Mouse (Mus musculus): ENCODE results near the gene Ttc38. TPM values are rescaled to one million over a fixed set of nuclear protein-coding genes. Genes with fewer than 3 reads are reported as not detected.

Gene Ttc38
- polyA plus RNA-seq, 1 experiment from 2014 or later, result 6.4 TPM

DNA sequence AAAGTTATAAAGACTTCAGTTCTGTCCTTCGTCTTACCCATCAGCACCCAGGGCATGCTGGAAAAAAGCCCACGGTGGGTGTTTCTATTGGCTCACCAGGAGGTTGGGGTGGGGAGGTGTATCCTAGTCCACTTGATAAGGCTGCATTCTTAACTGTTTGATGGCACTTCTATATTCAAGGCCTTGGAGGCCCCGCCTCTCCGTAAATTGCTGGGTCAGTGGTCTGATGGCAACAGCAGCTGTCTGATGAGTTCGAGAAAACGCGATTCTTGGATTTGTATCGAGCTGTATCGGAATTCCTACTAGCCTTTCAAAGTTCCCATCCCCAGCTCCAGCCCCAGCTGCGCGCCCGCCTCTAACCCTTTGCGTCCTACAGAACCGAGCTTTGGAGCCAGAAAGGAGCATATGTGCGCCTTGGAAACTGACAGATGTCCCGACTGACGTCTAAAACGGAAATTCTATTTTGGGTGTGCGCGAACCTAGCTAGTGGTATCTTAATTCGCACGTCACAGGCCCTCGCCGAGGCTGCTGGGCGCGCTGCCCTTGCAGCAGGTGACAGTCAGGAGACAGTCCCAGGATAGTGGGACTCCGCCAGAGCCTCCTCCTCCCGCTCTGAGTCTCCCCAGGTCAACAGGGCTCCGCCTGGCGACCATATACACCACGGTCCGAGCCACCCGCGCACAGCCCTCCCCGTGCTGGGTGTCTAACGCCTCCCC is 21.1 kb upstream of the Ttc38 start:
- no peaks in the 10 kb centered on the region for H3K36me3 ChIP-seq (ENCODE audit: control insufficient read depth, insufficient read depth, low read length)

DNA sequence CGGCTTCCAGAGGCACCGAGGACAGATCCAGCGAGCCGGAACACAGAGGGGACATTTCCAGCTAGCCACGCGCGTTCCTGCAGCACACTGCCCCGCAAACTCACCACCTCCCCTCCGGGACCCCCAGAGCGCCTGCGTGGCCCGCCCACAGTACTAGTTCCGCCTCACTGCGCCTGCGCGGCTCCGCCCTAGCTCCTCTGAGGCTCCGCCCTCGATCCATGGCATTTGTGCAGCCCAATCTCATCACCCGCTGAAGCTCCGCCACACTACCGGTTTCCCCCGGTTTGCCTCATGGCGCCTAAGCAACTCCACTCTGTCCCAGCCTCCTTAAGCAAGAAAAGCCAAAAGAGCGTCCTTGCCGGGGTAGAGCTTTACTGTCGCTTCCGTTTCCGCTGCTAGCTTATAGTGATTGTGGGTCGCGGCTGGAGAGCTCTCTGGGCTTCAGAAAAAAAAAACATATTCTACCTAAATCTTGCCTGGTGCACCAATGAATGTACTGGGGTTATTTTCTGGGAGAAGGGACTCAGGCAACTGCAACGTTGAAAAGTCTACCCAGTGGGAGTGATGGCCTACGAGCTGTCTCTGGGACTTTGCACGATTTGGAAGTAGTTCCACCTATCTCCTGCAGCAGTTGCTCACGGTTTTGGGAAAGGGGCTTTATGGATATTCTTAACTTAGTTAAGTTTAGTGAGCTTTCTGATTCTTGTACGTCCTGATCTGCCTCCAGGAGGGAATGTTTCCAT is 20.4 kb upstream of the Ttc38 start, which contains the start of gene Cdpf1:
Gene Cdpf1 (minus strand): TSS at position 163 of the 743 bp plus-strand sequence.
- 5% methylated on average over 36 of the region's 36 CpGs for WGBS
- peak; percentile 97 for ATAC-seq (ENCODE audit: low FRiP score, low TSS enrichment)
- no peaks in the 10 kb centered on the region for H3K27me3 ChIP-seq (ENCODE audit: control insufficient read depth, insufficient read depth, low read length)
- H3K36me3 ChIP-seq (ENCODE audit: control insufficient read depth, insufficient read depth, low read length), result no peaks in the 10 kb centered on the region
- peak within 1 kb of the TSS; percentile 77 for H3K4me3 ChIP-seq (ENCODE audit: low read length)
- peak within 1 kb of the TSS; percentile 60 for H3K4me2 ChIP-seq (replicated peaks; ENCODE audit: low read depth, low read length)
- peaks cover 4% of the 10 kb centered on the region for H3K9me3 ChIP-seq (ENCODE audit: control insufficient read depth, low read length)
- H3K9ac ChIP-seq (ENCODE audit: low read depth, low read length), result peak within 1 kb of the TSS; percentile 79
- peak within 1 kb of the TSS; percentile 77 for H3K27ac ChIP-seq (ENCODE audit: low read depth, low read length)
- H3K4me1 ChIP-seq (ENCODE audit: control insufficient read depth, insufficient read depth, low read length), result no peaks in the 10 kb centered on the region

More for the DNA sequence above, 21.1 kb upstream of the Ttc38 start:
- Histone ChIP-seq H3K4me2 (replicated peaks; ENCODE audit: low read depth, low read length) (peak overlapping the region; percentile 60), H3K9ac (ENCODE audit: low read depth, low read length) (peak overlapping the region; percentile 79), H3K27ac (ENCODE audit: low read depth, low read length) (peak overlapping the region; percentile 77), H3K4me1 (ENCODE audit: control insufficient read depth, insufficient read depth, low read length) (no peaks in the 10 kb centered on the region), H3K9me3 (ENCODE audit: control insufficient read depth, low read length) (no peaks in the 10 kb centered on the region), H3K4me3 (ENCODE audit: low read length) (peak overlapping the region; percentile 77), H3K27me3 (ENCODE audit: control insufficient read depth, insufficient read depth, low read length) (no peaks in the 10 kb centered on the region)
- peak; percentile 85 for ATAC-seq (ENCODE audit: low FRiP score, low TSS enrichment)
- WGBS, result 4% methylated on average over 36 of the region's 36 CpGs

DNA sequence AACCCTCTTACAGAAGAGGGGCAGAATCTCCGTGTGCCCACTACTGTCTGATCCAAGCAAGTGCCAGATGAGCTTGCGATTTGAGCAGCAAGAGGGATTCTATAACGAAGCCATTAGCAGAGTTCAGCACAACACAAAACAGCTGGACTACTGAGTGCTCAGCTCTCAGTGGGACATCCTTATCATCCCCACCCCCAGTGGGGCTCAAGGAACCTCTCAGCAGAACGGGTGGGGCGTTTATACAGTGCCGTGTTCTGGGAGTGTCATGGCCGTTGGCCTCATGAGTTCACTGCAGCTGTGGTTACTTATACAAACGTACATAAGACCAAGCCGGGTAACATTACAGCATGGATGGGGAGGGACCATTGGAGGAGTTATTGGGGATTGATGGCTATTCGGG is 18.7 kb upstream of the Ttc38 start:
- H3K4me3 ChIP-seq (ENCODE audit: low read length), result no peak overlapping the region
- H3K36me3 ChIP-seq (ENCODE audit: control insufficient read depth, insufficient read depth, low read length), result no peaks in the 10 kb centered on the region
- no peaks in the 10 kb centered on the region for H3K4me1 ChIP-seq (ENCODE audit: control insufficient read depth, insufficient read depth, low read length)
- H3K4me2 ChIP-seq (replicated peaks; ENCODE audit: low read depth, low read length), result no peak overlapping the region
- H3K9me3 ChIP-seq (ENCODE audit: control insufficient read depth, low read length), result peaks cover 13% of the 10 kb centered on the region
- 73% methylated on average over 10 of the region's 10 CpGs for WGBS
- H3K9ac ChIP-seq (ENCODE audit: low read depth, low read length), result no peak overlapping the region
- H3K27me3 ChIP-seq (ENCODE audit: control insufficient read depth, insufficient read depth, low read length), result no peaks in the 10 kb centered on the region
- ATAC-seq (ENCODE audit: low FRiP score, low TSS enrichment), result no peak
- no peak overlapping the region for H3K27ac ChIP-seq (ENCODE audit: low read depth, low read length)

DNA sequence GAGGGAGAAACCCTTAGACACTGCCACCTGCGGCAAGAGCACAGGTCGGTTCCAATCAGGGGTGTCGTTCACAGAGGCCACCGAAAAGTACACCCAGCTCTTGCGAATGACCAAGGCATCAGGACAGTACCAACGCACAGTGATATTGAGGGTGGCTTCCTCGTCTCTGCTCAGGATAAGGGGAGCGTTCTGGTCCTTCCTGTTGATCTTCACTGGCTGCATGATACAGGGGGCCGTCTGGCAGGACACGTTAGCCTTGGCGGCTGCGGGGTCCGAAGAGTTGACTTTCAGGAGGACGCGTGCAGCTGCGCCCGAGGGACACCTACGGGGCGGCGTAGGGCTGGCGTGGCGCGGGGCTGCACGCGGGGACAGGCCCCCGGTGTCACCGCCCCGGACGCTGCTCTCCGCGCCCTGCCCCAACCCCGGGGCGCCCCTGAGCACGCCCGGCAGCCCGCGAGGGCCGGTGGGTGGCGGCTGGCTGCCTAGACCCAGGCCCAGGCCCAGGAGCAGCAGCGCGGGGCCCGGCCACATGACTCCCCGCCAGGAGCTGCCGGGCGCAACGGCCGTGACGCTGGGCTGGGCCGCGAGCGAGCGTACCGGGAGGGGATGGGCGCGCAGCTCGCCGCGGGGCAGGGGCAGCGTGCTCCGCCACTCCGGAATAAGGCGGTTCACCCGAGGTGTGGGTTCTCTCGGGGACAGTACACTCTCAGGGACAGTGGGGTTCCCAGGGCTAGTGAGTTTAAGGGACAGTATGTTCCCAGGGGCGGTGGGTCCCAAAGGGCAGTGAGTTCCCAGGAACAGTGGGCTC is 10.7 kb upstream of the Ttc38 start, which contains the start of gene Pkdrej:
Gene Pkdrej (minus strand): TSS at position 532 of the 808 bp plus-strand sequence.
- H3K9ac ChIP-seq (ENCODE audit: low read depth, low read length), result peak within 1 kb of the TSS; percentile 62
- no peak within 1 kb of the TSS for H3K27ac ChIP-seq (ENCODE audit: low read depth, low read length)
- H3K4me3 ChIP-seq (ENCODE audit: low read length), result peak within 1 kb of the TSS; percentile 42
- 1% methylated on average over 44 of the region's 65 CpGs for WGBS
- peak within 1 kb of the TSS; percentile 78 for H3K4me2 ChIP-seq (replicated peaks; ENCODE audit: low read depth, low read length)
- ATAC-seq (ENCODE audit: low FRiP score, low TSS enrichment), result peak; percentile 75
- peaks cover 2% of the 10 kb centered on the region; the same call in 1 of the 2 replicates for H3K4me1 ChIP-seq (ENCODE audit: control insufficient read depth, insufficient read depth, low read length)
- no peaks in the 10 kb centered on the region for H3K36me3 ChIP-seq (ENCODE audit: control insufficient read depth, insufficient read depth, low read length)
- no peaks in the 10 kb centered on the region for H3K27me3 ChIP-seq (ENCODE audit: control insufficient read depth, insufficient read depth, low read length)
- peaks cover 15% of the 10 kb centered on the region; the same call in 1 of the 2 replicates for H3K9me3 ChIP-seq (ENCODE audit: control insufficient read depth, low read length)

DNA sequence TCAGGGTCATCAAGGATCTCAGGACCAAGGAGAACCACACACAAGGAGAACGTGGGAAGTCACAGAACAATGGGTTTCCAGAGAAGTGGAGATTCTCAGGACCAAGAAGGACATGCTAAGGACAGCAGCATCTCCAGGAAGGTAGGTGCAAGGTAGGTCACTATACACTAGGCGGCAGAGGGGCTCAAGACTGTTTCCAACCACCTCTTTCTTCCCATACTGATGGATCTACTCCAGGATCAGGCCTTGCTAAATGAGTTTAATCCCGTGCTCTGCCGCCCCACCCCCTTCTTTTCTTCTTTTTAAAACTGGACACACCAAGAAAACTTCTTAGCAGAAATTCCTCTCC is 10.1 kb upstream of the Ttc38 start:
- Histone ChIP-seq H3K27ac (ENCODE audit: low read depth, low read length) (no peak overlapping the region), H3K4me3 (ENCODE audit: low read length) (peak overlapping the region; percentile 42), H3K4me1 (ENCODE audit: control insufficient read depth, insufficient read depth, low read length) (peaks cover 2% of the 10 kb centered on the region; the same call in 1 of the 2 replicates), H3K36me3 (ENCODE audit: control insufficient read depth, insufficient read depth, low read length) (no peaks in the 10 kb centered on the region), H3K4me2 (replicated peaks; ENCODE audit: low read depth, low read length) (peak overlapping the region; percentile 78), H3K27me3 (ENCODE audit: control insufficient read depth, insufficient read depth, low read length) (no peaks in the 10 kb centered on the region), H3K9me3 (ENCODE audit: control insufficient read depth, low read length) (peaks cover 12% of the 10 kb centered on the region; the same call in 1 of the 2 replicates), H3K9ac (ENCODE audit: low read depth, low read length) (peak overlapping the region; percentile 62; the same call in 1 of the 2 replicates)
- 20% methylated on average over 4 of the region's 4 CpGs for WGBS
- ATAC-seq (ENCODE audit: low FRiP score, low TSS enrichment), result peak; percentile 83

DNA sequence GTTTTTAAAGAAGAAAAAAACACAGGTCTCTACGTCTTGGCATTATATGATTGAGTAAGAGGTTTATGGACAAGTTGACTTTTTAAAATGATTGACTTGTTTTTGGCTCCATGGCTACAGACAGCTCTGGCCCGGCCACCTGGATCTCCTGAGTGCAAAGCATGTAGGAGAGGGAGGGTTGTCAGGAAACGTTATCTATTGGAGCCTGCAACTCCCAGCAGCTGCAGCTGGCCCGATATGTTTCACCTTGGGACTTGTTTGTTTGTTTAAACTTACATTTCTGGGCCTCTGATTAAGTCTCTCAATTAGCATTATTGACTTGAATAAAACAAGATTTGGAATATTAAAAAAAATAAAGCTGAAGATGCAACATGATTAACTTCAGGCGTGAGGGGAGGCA is 5.4 kb upstream of the Ttc38 start:
- peaks cover 4% of the 10 kb centered on the region; the same call in 1 of the 2 replicates for H3K4me1 ChIP-seq (ENCODE audit: control insufficient read depth, insufficient read depth, low read length)
- 49% methylated on average over 5 of the region's 5 CpGs for WGBS
- no peak overlapping the region for H3K27ac ChIP-seq (ENCODE audit: low read depth, low read length)
- H3K9me3 ChIP-seq (ENCODE audit: control insufficient read depth, low read length), result no peaks in the 10 kb centered on the region
- H3K4me3 ChIP-seq (ENCODE audit: low read length), result no peak overlapping the region
- no peaks in the 10 kb centered on the region for H3K27me3 ChIP-seq (ENCODE audit: control insufficient read depth, insufficient read depth, low read length)
- no peak overlapping the region for H3K4me2 ChIP-seq (replicated peaks; ENCODE audit: low read depth, low read length)
- ATAC-seq (ENCODE audit: low FRiP score, low TSS enrichment), result no peak
- no peaks in the 10 kb centered on the region for H3K36me3 ChIP-seq (ENCODE audit: control insufficient read depth, insufficient read depth, low read length)
- H3K9ac ChIP-seq (ENCODE audit: low read depth, low read length), result no peak overlapping the region

DNA sequence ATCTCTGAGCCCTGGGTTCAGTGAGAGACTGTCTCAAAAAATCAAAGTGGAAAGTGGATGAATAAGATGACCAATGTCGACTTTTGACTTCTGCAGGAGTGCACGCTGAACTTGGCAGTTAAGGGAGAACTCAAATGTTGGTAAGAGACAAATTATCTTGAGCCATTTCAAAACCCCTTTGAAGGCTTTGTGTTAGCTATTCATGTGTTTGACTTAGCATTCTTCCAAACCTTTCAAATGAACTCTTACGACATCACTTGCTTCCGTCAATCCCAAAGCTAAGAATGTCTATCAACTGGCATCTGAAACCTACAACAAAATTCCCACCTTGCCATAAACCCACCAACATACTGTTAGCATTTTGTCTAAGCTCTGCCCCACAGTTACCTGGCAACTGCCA is 4.0 kb upstream of the Ttc38 start:
- Histone ChIP-seq H3K36me3 (ENCODE audit: control insufficient read depth, insufficient read depth, low read length) (no peaks in the 10 kb centered on the region), H3K9ac (ENCODE audit: low read depth, low read length) (no peak overlapping the region), H3K4me3 (ENCODE audit: low read length) (no peak overlapping the region), H3K4me2 (replicated peaks; ENCODE audit: low read depth, low read length) (no peak overlapping the region), H3K27me3 (ENCODE audit: control insufficient read depth, insufficient read depth, low read length) (no peaks in the 10 kb centered on the region), H3K27ac (ENCODE audit: low read depth, low read length) (no peak overlapping the region), H3K9me3 (ENCODE audit: control insufficient read depth, low read length) (no peaks in the 10 kb centered on the region), H3K4me1 (ENCODE audit: control insufficient read depth, insufficient read depth, low read length) (peaks cover 8% of the 10 kb centered on the region; the same call in 1 of the 2 replicates)
- WGBS, result 86% methylated on average over 4 of the region's 4 CpGs
- ATAC-seq (ENCODE audit: low FRiP score, low TSS enrichment), result no peak

DNA sequence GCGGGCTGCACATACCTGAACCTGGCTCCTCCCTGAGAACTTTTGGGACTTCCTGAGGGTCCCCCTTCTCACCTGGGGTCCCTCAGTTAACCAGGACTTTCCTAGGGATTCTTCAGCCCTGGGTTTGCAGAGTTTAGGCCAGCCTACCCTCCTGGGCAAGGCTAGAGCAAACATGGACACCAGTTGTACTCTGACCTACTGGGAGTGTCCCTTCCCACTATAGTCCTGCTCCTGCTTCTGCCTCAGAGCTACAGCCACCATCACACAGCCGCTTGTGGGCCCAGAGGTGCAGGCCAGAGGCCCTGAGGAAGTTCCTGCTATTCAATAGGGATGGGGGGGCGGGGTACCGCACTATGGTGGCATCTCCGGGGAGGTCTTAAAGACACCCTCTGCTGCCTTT is 2.6 kb upstream of the Ttc38 start:
- H3K27me3 ChIP-seq (ENCODE audit: control insufficient read depth, insufficient read depth, low read length), result no peaks in the 10 kb centered on the region
- no peak overlapping the region for H3K4me3 ChIP-seq (ENCODE audit: low read length)
- no peaks in the 10 kb centered on the region for H3K9me3 ChIP-seq (ENCODE audit: control insufficient read depth, low read length)
- H3K36me3 ChIP-seq (ENCODE audit: control insufficient read depth, insufficient read depth, low read length), result no peaks in the 10 kb centered on the region
- no peak for ATAC-seq (ENCODE audit: low FRiP score, low TSS enrichment)
- no peak overlapping the region for H3K9ac ChIP-seq (ENCODE audit: low read depth, low read length)
- WGBS, result 74% methylated on average over 5 of the region's 5 CpGs
- H3K27ac ChIP-seq (ENCODE audit: low read depth, low read length), result no peak overlapping the region
- no peak overlapping the region for H3K4me2 ChIP-seq (replicated peaks; ENCODE audit: low read depth, low read length)
- peaks cover 8% of the 10 kb centered on the region; the same call in 1 of the 2 replicates for H3K4me1 ChIP-seq (ENCODE audit: control insufficient read depth, insufficient read depth, low read length)
